Comparison of ENCODE assay signal across 25 mouse cellular contexts in genomic region chr6:53644971-53645370, GRCm38 (mm10).
"Had no signal": no experiment of that assay in that cellular context is flagged by ENCODE, and none has a peak within 500 bp of the region (broad histone marks: within the 10 kb centered on the region; RNA-seq: fewer than 3 reads in every experiment).

No protein-coding gene starts in this region.

- H3K36me3 ChIP-seq: heart, embryonic 15.5 days; hindbrain, embryonic 13.5 days; hindbrain, embryonic 15.5 days; kidney, embryonic 15.5 days; limb, embryonic 10.5 days; limb, embryonic 12.5 days; liver, embryonic 13.5 days had no signal

- DNase-seq: gastrocnemius, postnatal 14 days; gastrocnemius, postnatal 36 days; heart, adult 2 months; heart, postnatal 14 days; heart, postnatal 36 days; kidney, adult 11 months; kidney, adult 2 months; kidney, adult 9 months; kidney, postnatal 14 days; kidney, postnatal 36 days; layer of hippocampus, adult 9-11 months; layer of hippocampus, postnatal 36 days; liver; liver, embryonic 13.5 days had no signal

- H3K4me2 ChIP-seq: heart, embryonic 11.5 days; heart, embryonic 13.5 days; heart, embryonic 15.5 days; hindbrain, embryonic 13.5 days; hindbrain, embryonic 15.5 days; kidney, embryonic 15.5 days; limb, embryonic 12.5 days; liver, embryonic 13.5 days had no signal

- ATAC-seq: hindbrain, postnatal 0 days; intestine, embryonic 16.5 days had no signal

- H3K27ac ChIP-seq: heart, adult 2 months; heart, embryonic 13.5 days; heart, embryonic 15.5 days; hindbrain, embryonic 13.5 days; hindbrain, embryonic 15.5 days; hindbrain, postnatal 0 days; kidney, embryonic 15.5 days; kidney, postnatal 0 days; limb, embryonic 10.5 days; limb, embryonic 12.5 days; liver, embryonic 13.5 days had no signal

- H3K4me1 ChIP-seq: kidney, embryonic 15.5 days; liver, embryonic 13.5 days had no signal

- H3K27me3 ChIP-seq: heart, embryonic 13.5 days; heart, embryonic 15.5 days; hindbrain, embryonic 13.5 days; hindbrain, embryonic 15.5 days; limb, embryonic 12.5 days; liver, embryonic 13.5 days had no signal

- H3K9ac ChIP-seq: heart, embryonic 13.5 days; heart, embryonic 15.5 days; hindbrain, embryonic 13.5 days; hindbrain, embryonic 15.5 days; kidney, embryonic 15.5 days; limb, embryonic 12.5 days; liver, embryonic 13.5 days had no signal

- H3K4me3 ChIP-seq: heart, adult 2 months; heart, embryonic 13.5 days; heart, embryonic 15.5 days; hindbrain, embryonic 13.5 days; hindbrain, embryonic 15.5 days; kidney, embryonic 15.5 days; limb, embryonic 10.5 days; limb, embryonic 12.5 days; liver, embryonic 13.5 days had no signal

- H3K9me3 ChIP-seq: heart, embryonic 13.5 days; heart, embryonic 15.5 days; hindbrain, embryonic 13.5 days; hindbrain, embryonic 15.5 days; kidney, embryonic 15.5 days; limb, embryonic 10.5 days; limb, embryonic 12.5 days; liver, embryonic 13.5 days had no signal
